Mouse (Mus musculus) kidney, adult 2 months (tissue): ENCODE results near the gene Traf1.

Experiments used
- CTCF ChIP-seq: fragments of 200-500 bp; conservative IDR thresholded peaks from 2 replicates; pipeline ENCODE4 v1.5.1; 2011; ENCODE audit warnings: low read depth, mild to moderate bottlenecking, control low read depth, low read length, moderate library complexity, mixed read lengths; ENCODE audit not compliant: insufficient read depth, insufficient read length
- POLR2A ChIP-seq: fragments of 200-500 bp; IDR thresholded peaks from one replicate; pipeline ENCODE4 v1.6.1; 2011; ENCODE audit warnings: low read depth, low read length, control low read depth

- TF ChIP-seq CTCF (no peak), POLR2A (no peak)
Observed at GRCm38 (mm10) chr2:34953018-34953417, 8.6 kb downstream of the Traf1 start.
